ENCODE assay signal across 8 mouse cellular contexts in the genomic region with DNA sequence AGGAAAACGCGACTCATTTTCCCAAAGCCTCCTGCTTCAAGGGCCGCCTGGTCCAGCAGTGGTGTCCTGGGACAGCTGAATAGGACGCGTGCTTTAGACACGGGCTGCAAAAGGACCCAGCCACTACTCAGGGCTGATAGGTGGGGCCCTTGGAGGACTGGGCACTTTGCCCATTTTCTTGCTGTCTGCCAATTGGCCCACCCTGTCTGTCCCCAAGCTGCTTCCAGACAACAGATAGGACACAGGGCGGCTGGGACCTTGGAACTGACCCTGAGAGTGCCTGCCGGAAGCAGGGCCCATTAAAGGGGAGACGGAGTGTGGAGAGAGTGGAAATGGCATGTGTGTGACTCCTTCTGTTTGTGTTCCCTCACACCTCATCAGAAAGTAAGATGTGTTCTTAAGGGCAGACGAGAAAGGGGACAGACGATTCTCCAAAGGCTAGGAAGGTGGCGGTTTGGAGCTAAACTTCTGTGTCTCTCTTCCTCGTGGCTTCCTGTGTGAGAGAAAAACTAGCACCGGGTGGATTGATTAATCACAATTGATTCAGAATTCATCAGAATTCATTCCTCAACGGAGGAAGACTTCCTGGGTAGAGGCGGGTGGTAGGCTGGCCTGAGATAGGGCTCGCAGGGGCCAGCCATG. TPM values are rescaled to one million over a fixed set of nuclear protein-coding genes. Genes with fewer than 3 reads are reported as not detected.
DNase-seq lines count a peak whose midpoint lies in the region; ATAC-seq and TF ChIP-seq lines count a peak whose summit lies in the region.

No protein-coding gene starts in this region.

- no peaks in the 10 kb centered on the region for H3K9me3 ChIP-seq in ES-E14 (ENCODE audit: control insufficient read depth, insufficient read depth, low read depth, low read length)
- no peaks in the 10 kb centered on the region for H3K9me3 ChIP-seq in forebrain, embryonic 13.5 days (replicated peaks)
- H3K9me3 ChIP-seq in heart, embryonic 16.5 days (replicated peaks; ENCODE audit: control insufficient read depth, low read length), result no peaks in the 10 kb centered on the region
- H3K9me3 ChIP-seq in liver, embryonic 16.5 days (replicated peaks; ENCODE audit: control insufficient read depth, low read length), result no peaks in the 10 kb centered on the region
- H3K9me3 ChIP-seq in neural tube, embryonic 13.5 days, result no peaks in the 10 kb centered on the region

- peak overlapping the region; percentile 78 for H3K4me2 ChIP-seq in forebrain, embryonic 13.5 days
- peak overlapping the region; percentile 94 for H3K4me2 ChIP-seq in heart, embryonic 16.5 days (ENCODE audit: low read depth, low read length)
- H3K4me2 ChIP-seq in liver, embryonic 16.5 days (ENCODE audit: low read depth, low read length), result peak overlapping the region; percentile 97
- H3K4me2 ChIP-seq in neural tube, embryonic 13.5 days, result peak overlapping the region; percentile 74

- H3K4me3 ChIP-seq in ES-E14 (ENCODE audit: insufficient read depth in 1 of 2, low read depth in 1 of 2, low read length in 2 of 2, poor library complexity in 1 of 2, severe bottlenecking in 1 of 2), result peak overlapping the region in 1 of 2 experiments; percentile 57; a peak in 3 of 4 replicates
- peak overlapping the region; percentile 88 for H3K4me3 ChIP-seq in forebrain, embryonic 13.5 days
- H3K4me3 ChIP-seq in heart, embryonic 16.5 days (ENCODE audit: low read length), result peak overlapping the region; percentile 53
- H3K4me3 ChIP-seq in liver, embryonic 16.5 days (ENCODE audit: low read depth, low read length), result peak overlapping the region; percentile 76
- H3K4me3 ChIP-seq in neural tube, embryonic 13.5 days, result peak overlapping the region; percentile 94

- in situ Hi-C loops in ES-E14 (cut with MboI; ENCODE audit: low sequenced_read_pairs in 2 of 2, unreplicated experiment in 2 of 2), result no loop called here

- no peaks in the 10 kb centered on the region for H3K27me3 ChIP-seq in forebrain, embryonic 13.5 days
- H3K27me3 ChIP-seq in heart, embryonic 16.5 days (ENCODE audit: control insufficient read depth, insufficient read depth, low read length), result no peaks in the 10 kb centered on the region
- H3K27me3 ChIP-seq in liver, embryonic 16.5 days (ENCODE audit: control insufficient read depth, insufficient read depth, low read depth, low read length), result peaks cover 12% of the 10 kb centered on the region; the same call in 1 of the 2 replicates
- no peaks in the 10 kb centered on the region for H3K27me3 ChIP-seq in neural tube, embryonic 13.5 days

- DNase-seq in ES-E14 (ENCODE audit: low read depth, low spot score), result no peak
- DNase-seq in c-Kit-positive CD71-positive TER-119-negative erythroid progenitor cells, embryonic 14.5 days (ENCODE audit: low read depth), result peak; percentile 41
- DNase-seq in kidney, postnatal 14 days, result peak; percentile 90
- peak; percentile 79 for DNase-seq in testis, postnatal 10 days (ENCODE audit: low spot score)

- H3K9ac ChIP-seq in ES-E14 (ENCODE audit: insufficient read depth, low read depth, low read length, poor library complexity, severe bottlenecking), result 0 out of 2 replicates have a peak overlapping the region, but pooled peaks have one; percentile 19
- H3K9ac ChIP-seq in forebrain, embryonic 13.5 days, result peak overlapping the region; percentile 62
- H3K9ac ChIP-seq in heart, embryonic 16.5 days (ENCODE audit: low read length), result peak overlapping the region; percentile 86
- H3K9ac ChIP-seq in liver, embryonic 16.5 days (ENCODE audit: low read depth, low read length), result peak overlapping the region; percentile 40
- peak overlapping the region; percentile 63 for H3K9ac ChIP-seq in neural tube, embryonic 13.5 days

- WGBS in forebrain, embryonic 13.5 days, result 33% methylated on average over 17 of the region's 17 CpGs
- WGBS in heart, embryonic 16.5 days, result 9% methylated on average over 17 of the region's 17 CpGs
- WGBS in liver, embryonic 16.5 days (ENCODE audit: insufficient replicate concordance), result 41% methylated on average over 17 of the region's 17 CpGs
- 28% methylated on average over 17 of the region's 17 CpGs for WGBS in neural tube, embryonic 13.5 days

- H3K36me3 ChIP-seq in ES-E14 (ENCODE audit: control insufficient read depth, insufficient read depth, low read length, poor library complexity, severe bottlenecking), result peaks cover 15% of the 10 kb centered on the region
- H3K36me3 ChIP-seq in forebrain, embryonic 13.5 days (ENCODE audit: poor library complexity, severe bottlenecking), result peaks cover 8% of the 10 kb centered on the region
- H3K36me3 ChIP-seq in heart, embryonic 16.5 days (ENCODE audit: control insufficient read depth, insufficient read depth), result no peaks in the 10 kb centered on the region
- H3K36me3 ChIP-seq in liver, embryonic 16.5 days (ENCODE audit: control insufficient read depth, insufficient read depth), result no peaks in the 10 kb centered on the region
- no peaks in the 10 kb centered on the region for H3K36me3 ChIP-seq in neural tube, embryonic 13.5 days

- peak; percentile 50 for ATAC-seq in forebrain, embryonic 13.5 days
- ATAC-seq in heart, embryonic 16.5 days (replicated peaks; ENCODE audit: extremely low read depth, insufficient read depth, low FRiP score), result peak; percentile 84
- ATAC-seq in liver, embryonic 16.5 days (ENCODE audit: low read depth), result peak; percentile 47
- ATAC-seq in neural tube, embryonic 13.5 days (ENCODE audit: low read depth), result peak; percentile 47

- peaks cover 12 to 24% of the 10 kb centered on the region in 2 experiments; a peak in 3 of 4 replicates for H3K4me1 ChIP-seq in ES-E14 (ENCODE audit: control insufficient read depth in 2 of 2, insufficient read depth in 2 of 2, low read length in 2 of 2, poor library complexity in 1 of 2)
- H3K4me1 ChIP-seq in forebrain, embryonic 13.5 days, result peaks cover 32% of the 10 kb centered on the region
- peaks cover 28% of the 10 kb centered on the region for H3K4me1 ChIP-seq in heart, embryonic 16.5 days (ENCODE audit: control insufficient read depth, insufficient read depth, low read length)
- H3K4me1 ChIP-seq in liver, embryonic 16.5 days (ENCODE audit: control insufficient read depth, low read depth, low read length), result peaks cover 31% of the 10 kb centered on the region
- peaks cover 46% of the 10 kb centered on the region for H3K4me1 ChIP-seq in neural tube, embryonic 13.5 days (replicated peaks)

- H3K27ac ChIP-seq in ES-E14 (ENCODE audit: insufficient read depth, low read depth, low read length, poor library complexity, severe bottlenecking), result no peak overlapping the region
- peak overlapping the region; percentile 57 for H3K27ac ChIP-seq in forebrain, embryonic 13.5 days
- H3K27ac ChIP-seq in heart, embryonic 16.5 days (ENCODE audit: low read length), result peak overlapping the region; percentile 100
- H3K27ac ChIP-seq in liver, embryonic 16.5 days (ENCODE audit: low read length), result peak overlapping the region; percentile 70
- H3K27ac ChIP-seq in neural tube, embryonic 13.5 days (replicated peaks), result peak overlapping the region; percentile 79

TF ChIP-seq in ES-E14, 5 proteins besides CTCF, POLR2A, EP300 and RAD21:
- TF ChIP-seq ZNF384 (IDR thresholded peaks at IDR 0.05; ENCODE audit: low read depth, low read length), result no peak
- no peak for TF ChIP-seq MAFK (IDR thresholded peaks at IDR 0.05; ENCODE audit: insufficient read depth, low read depth, low read length)
- TF ChIP-seq CHD2 (IDR thresholded peaks at IDR 0.05; ENCODE audit: low read depth, low read length), result no peak
- no peak for TF ChIP-seq HCFC1 (IDR thresholded peaks at IDR 0.05; ENCODE audit: borderline replicate concordance, insufficient read depth, low read length)
- TF ChIP-seq ZC3H11A (IDR thresholded peaks at IDR 0.05; ENCODE audit: borderline replicate concordance, low read depth, low read length), result no peak

RNA-seq across cellular contexts. Expression of a gene that starts 1.0 kb away (rescaled TPM):
- 35.0 and 41.2 TPM in 2 replicates for total RNA-seq in ES-E14 (2012; rRNA removed)
- polyA plus RNA-seq in forebrain, embryonic 13.5 days (2015; fragmentation: Nextera tagmentation; extraction: Ambion mirVana), result 13.5 and 13.8 TPM in 2 replicates
- polyA plus RNA-seq in heart, embryonic 16.5 days (2015; fragmentation: Nextera tagmentation; extraction: Ambion mirVana), result 13.0 and 18.6 TPM in 2 replicates
- 5.4 and 5.9 TPM in 2 replicates for polyA plus RNA-seq in liver, embryonic 16.5 days (2015; fragmentation: Nextera tagmentation; extraction: Ambion mirVana)
- 17.0 and 20.1 TPM in 2 replicates for polyA plus RNA-seq in neural tube, embryonic 13.5 days (2015; fragmentation: Nextera tagmentation; extraction: Ambion mirVana)

Comparison
In these comparisons a context has a peak if more than half of its experiments do, and no peak if none do; other contexts are left out.
1. H3K9ac ChIP-seq: peak in every context shown above with its lines; median percentile 86 in heart, embryonic 16.5 days; 63 in neural tube, embryonic 13.5 days; 62 in forebrain, embryonic 13.5 days; 40 in liver, embryonic 16.5 days; 19 in ES-E14.